Mouse (Mus musculus) myocyte (in vitro differentiated cells): ENCODE results near the gene Iars2.

Experiments used
- CEBPB ChIP-seq: IDR thresholded peaks from 2 replicates; pipeline ENCODE4 v1.6.1; 2011; ENCODE audit warnings: mild to moderate bottlenecking, moderate library complexity; ENCODE audit not compliant: poor library complexity, insufficient read depth, severe bottlenecking
- E2F4 ChIP-seq: IDR thresholded peaks from one replicate; pipeline ENCODE4 v1.6.1; 2011; ENCODE audit warnings: mild to moderate bottlenecking, control low read depth, moderate library complexity; ENCODE audit not compliant: insufficient read depth
- MYOD1 ChIP-seq, 3 experiments: IDR thresholded peaks; one replicate each; pipeline ENCODE4 v1.6.1; 2011; ENCODE audit warnings: control low read depth in 2 of 3, low read depth in 2 of 3, mild to moderate bottlenecking in 2 of 3, moderate library complexity in 1 of 3; ENCODE audit not compliant: insufficient read length in 2 of 3, control insufficient read depth in 1 of 3
- POLR2A ChIP-seq: IDR thresholded peaks from one replicate; pipeline ENCODE4 v1.6.1; 2011; ENCODE audit warnings: low read depth, mild to moderate bottlenecking, control low read depth, moderate library complexity; ENCODE audit not compliant: insufficient read length
- POLR2AphosphoS2 ChIP-seq: IDR thresholded peaks from one replicate; pipeline ENCODE4 v1.6.1; 2011; ENCODE audit warnings: low read depth, control low read depth; ENCODE audit not compliant: insufficient read length
- USF1 ChIP-seq: IDR thresholded peaks from one replicate; pipeline ENCODE4 v1.6.1; 2011; ENCODE audit warnings: low read depth, mild to moderate bottlenecking, control low read depth, moderate library complexity

DNA sequence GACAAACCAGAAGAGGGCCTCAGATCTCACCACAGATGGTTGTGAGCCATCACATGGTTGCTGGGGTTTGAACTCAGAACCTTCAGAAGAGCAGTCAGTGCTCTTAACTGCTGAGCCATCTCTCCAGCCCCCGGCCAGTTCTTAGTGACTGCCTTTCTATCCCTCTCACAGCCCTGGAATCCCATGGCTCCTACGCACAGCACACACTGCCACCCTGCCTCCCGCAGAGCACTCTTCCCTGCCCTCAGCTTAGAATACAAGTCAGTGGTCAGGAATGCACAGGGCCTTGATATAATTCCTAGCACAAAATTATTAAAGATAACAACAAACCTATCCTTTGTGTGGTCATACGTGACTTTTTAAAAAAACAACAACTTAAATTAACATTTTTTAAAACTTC lies 14.7 kb downstream of the Iars2 start:
- TF ChIP-seq E2F4 (no peak), POLR2AphosphoS2 (no peak), CEBPB (no peak), USF1 (no peak), MYOD1 (IDR thresholded peaks at IDR 0.05; ENCODE audit: control insufficient read depth in 1 of 3, insufficient read length in 2 of 3, low read depth in 2 of 3) (no peak), POLR2A (no peak)
